Mouse (Mus musculus): ENCODE measurements at regions not wholly inside any gene's neighbourhood (a gene's known extent, or its start where the extent isn't known, plus 50 kb on each side); places are given as distances from the start of the nearest gene placed in this dataset.

DNA sequence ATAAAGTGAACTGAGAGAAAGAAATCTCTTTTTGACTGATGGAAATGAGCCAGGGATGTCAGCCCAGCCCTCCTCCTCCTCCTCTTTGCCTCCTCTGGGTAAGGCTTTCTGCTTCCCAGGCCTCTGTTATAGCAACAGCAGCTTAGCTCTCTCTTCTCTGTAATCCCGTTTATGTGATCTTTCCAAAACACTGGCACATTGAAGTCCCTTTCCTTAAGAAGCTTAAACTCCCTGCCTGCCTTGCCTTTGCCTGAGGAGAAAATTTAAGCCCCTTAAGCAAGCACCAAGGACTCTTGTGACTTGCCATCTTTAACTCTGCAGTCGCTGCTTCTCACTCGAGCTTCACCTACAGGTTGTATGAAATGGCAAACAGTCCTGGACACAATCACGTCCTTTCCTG lies 125.2 kb downstream of the 1700020N01Rik start:
- ATAC-seq (replicated peaks; ENCODE audit: low FRiP score, low TSS enrichment, poor library complexity, severe bottlenecking) = no peak

DNA sequence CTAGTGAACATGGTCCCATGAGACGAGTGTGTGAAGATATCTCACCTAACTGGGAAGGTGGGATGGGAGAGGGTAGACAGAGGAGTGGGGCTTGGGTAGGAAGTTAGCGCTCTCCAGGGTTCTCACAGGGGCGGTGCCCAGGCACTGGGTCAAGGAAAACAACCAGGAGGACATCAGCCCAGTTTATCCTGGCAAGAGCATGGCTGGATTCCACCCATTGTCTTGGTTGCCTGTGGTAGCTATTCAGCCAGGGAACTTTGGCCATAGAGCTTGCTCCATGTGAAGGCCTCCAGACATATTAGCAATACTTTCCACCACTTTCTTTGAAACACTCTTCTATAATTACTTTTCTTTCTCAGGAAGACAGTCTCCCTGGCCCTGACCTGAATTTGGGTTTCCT lies 131.4 kb downstream of the 1700020N01Rik start:
- no peak for ATAC-seq (replicated peaks; ENCODE audit: low FRiP score, low TSS enrichment, poor library complexity, severe bottlenecking)

DNA sequence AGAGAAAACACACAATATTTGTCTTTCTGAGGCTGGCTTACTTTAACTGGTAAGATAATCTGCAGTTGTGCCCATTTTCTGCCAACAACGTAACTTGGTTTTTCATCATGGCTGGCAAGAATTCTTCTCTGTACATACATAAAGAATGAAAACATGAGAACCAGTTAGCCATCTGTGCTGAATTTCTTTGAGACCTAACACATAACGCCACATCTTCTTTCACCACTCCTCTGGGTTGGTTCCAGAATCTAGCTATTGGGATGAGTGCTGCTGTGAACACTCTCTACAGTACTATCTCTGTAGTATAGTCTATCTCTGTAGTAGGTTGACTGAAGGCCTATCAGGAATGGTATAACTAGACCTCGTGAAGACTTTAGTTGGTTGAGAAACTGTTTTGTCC lies 132.1 kb downstream of the 1700020N01Rik start:
- ATAC-seq (replicated peaks; ENCODE audit: low FRiP score, low TSS enrichment, poor library complexity, severe bottlenecking) = no peak

DNA sequence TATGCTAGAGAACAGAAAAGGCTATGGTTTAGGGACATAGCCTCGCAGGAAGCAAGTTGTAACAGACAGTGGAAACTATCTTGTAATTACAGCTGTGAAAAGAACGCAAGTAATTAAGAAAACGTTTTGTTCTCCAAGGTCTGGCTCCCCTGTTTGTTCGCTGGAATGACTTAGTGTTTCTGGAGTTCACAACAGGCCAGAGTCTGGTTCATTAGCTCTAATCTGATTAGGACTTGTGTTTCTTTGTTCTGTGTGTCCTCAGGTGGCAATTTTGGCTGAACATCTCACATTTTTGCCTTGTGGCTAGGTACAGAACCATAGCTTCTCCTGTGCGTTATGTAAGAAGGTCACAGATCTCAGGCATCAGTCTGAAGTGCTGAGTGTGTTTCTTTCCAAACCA lies 141.7 kb upstream of the Sgk1 start:
- ATAC-seq (replicated peaks; ENCODE audit: low FRiP score, low TSS enrichment, poor library complexity, severe bottlenecking) = no peak

DNA sequence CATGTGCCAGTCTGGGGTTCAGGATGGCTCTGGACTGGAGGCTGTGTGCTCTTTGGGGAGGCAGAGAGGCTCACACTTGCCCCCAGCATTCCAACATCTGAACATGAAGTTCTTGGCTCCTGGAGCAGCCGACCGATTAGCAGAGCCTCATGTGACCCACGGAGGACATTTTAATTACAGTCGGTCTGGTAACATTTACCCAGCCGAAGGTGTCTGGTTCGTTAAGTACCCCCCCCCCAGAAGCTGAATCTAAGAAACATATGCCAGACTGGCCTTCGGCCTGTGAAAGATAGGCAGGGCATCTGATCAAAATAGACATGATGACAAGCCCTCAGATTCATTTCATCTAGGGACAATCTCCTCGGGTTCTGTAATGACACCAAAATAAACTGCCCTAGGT lies 140.4 kb upstream of the Sgk1 start:
- ATAC-seq (replicated peaks; ENCODE audit: low FRiP score, low TSS enrichment, poor library complexity, severe bottlenecking) = no peak

DNA sequence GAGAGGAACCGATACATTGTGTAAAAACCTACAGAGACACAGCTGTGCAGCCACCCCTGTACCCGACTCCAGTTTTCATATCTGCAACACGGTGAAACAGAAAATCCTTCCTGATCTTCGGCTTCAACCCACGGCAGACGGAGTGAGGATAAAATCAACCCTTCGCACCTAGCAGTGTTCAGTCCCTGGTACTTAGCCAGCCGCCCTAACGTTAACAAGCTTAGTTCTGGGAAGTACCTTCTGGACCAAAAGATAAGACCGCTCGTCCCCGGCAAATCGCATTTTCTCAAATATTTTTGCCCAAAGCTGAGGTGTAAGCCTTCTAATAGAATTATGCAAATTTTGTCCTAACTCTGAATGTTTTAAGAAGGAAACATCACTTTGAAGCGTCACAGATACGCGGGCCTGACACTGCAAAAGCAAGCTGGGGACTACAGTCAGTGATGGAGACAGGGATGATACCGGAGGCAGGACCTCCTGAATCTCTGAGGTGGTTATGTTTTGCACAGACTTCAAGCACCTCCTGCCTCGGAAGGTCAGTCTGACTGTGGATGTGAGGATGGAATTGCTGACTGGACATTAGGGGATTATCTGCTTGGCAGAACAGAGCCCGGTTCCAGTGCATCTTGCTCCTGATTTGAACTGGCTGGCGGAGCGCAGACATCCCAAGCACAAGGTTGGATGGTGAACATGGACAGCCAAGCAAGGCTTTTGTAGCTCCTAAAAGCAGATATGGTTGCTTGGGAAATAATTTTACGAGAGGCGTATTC lies 139.8 kb upstream of the Sgk1 start:
- no peak for ATAC-seq (replicated peaks; ENCODE audit: low FRiP score, low TSS enrichment, poor library complexity, severe bottlenecking)

DNA sequence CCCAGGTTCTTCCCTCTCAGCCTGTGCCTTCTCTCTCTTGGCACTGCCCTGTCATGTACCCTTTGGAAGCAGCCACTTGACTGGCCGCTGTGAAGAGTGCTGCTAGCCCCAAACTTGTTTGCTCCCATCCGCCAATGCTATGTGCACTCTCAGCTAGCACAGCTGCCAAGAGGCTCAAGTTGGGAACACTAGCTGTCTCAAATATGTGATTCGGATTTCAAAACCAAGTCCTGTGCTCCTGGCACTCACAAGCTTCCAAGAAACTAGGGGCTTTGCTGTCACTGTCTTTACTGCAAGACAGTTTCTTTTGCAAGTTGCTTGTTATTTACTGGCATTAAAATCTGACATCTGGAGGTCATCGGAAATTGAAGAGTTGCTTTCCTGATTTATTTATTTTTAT lies 138.6 kb upstream of the Sgk1 start:
- no peak for ATAC-seq (replicated peaks; ENCODE audit: low FRiP score, low TSS enrichment, poor library complexity, severe bottlenecking)

DNA sequence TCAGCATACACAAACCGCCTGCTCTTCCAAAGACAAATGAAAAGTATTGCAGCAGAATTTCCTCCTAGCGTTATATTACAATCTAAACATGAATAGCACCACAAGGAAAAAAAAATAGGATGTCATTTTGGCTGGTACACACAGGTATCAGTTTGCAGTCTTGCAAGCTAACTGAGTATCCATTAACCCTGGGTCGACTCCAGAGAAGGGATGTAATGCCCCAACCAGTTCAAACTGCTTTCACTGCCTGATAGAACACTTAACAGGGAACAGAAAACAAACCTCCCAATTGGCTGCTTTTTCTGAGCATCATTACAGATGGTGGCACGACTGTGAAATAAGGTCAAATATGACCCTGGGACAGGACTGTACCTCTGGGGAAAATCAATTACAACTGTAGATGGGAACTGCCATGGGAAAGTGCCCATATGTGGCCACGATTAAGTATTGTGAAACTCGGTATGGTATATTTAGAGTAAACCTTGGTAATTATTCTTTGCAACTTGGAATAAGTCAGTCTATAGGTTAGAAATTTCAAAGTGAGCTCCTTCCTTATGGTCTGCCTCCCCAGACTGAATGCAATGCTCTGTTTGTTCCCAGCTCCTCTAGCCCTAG lies 137.5 kb upstream of the Sgk1 start:
- ATAC-seq (replicated peaks; ENCODE audit: low FRiP score, low TSS enrichment, poor library complexity, severe bottlenecking) = no peak

DNA sequence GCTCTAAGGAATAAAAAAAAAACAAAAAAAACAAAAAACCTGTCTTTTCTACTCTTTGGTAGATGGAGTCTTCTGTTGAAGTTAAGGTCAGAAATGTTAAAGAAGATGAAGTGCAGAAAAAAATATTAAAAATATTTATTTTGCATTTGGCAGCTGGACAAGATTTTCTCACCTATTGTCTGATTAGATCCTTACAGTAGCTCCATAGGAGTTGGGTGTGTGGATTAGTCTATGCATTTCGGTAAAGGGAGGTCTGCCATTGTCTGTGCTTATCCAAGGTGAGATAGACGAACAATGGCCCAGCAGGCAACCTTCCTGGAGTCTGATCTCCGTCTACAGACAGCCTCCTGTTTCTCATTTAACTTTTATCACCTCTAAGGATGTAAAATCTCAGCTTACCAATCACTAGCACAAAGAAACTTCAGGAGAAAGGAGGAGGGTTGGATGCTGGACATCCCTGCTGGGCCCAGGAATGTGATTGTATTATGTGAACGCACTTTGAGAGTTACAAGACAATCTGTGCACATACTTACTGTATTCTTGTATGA lies 136.0 kb upstream of the Sgk1 start:
- no peak for ATAC-seq (replicated peaks; ENCODE audit: low FRiP score, low TSS enrichment, poor library complexity, severe bottlenecking)

DNA sequence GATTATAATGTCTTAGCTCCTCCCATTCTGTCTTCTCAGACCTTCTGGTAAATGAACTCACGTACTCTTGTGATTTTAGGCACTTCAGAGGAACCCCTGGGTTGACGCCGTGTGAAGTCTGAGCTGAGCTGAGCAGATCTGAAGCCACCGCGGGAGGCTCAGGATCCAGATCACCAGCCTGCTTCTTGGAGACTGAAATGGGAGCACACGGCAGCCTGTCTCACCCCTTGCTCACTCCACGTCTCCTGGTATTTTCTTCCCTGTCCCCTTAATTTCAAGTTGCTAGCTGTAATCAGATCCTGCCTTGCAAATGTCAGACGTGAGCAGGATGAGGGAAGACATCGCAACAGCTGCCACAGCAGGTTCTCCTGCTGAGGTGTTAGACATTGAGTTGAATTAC lies 135.3 kb upstream of the Sgk1 start:
- ATAC-seq (replicated peaks; ENCODE audit: low FRiP score, low TSS enrichment, poor library complexity, severe bottlenecking) = no peak

DNA sequence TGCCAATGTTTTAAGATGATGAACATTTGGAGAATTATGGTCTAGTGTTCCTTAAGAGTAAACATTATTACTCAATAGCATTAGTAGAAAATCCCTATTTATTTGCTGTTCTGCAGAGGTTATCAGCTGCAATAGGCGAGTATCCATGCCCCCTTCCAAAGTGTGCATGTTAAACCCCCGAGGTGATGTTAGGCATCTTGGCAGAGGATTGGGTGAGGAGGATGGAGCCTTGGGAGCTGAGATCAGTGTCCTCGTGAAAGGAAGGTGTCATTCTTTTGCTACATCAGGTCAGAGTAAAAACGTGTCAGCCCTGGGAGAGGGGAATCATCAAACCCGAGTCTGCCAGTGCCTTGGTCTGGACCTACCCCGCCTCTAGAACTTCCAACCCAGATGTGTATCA lies 130.7 kb upstream of the Sgk1 start:
- ATAC-seq (replicated peaks; ENCODE audit: low FRiP score, low TSS enrichment, poor library complexity, severe bottlenecking) = no peak

DNA sequence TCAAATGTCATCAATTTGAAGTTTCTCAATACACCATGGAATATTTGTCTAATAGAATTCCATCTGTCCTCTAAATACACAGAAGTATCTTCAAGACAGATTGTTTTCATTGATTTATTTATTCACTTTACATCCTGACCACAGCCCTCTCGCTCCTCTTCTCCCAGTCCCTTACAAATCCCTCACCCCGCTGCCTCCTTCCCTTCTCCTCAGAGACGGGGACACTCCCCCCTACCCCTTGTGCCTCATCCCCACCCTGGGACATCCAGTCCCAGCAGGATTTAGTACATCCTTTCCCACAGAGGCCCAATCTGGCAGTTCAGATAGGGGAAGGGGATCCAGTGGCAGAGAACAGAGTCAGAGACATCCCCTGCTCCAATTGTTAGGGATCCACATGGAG lies 129.6 kb upstream of the Sgk1 start:
- ATAC-seq (replicated peaks; ENCODE audit: low FRiP score, low TSS enrichment, poor library complexity, severe bottlenecking) = no peak

DNA sequence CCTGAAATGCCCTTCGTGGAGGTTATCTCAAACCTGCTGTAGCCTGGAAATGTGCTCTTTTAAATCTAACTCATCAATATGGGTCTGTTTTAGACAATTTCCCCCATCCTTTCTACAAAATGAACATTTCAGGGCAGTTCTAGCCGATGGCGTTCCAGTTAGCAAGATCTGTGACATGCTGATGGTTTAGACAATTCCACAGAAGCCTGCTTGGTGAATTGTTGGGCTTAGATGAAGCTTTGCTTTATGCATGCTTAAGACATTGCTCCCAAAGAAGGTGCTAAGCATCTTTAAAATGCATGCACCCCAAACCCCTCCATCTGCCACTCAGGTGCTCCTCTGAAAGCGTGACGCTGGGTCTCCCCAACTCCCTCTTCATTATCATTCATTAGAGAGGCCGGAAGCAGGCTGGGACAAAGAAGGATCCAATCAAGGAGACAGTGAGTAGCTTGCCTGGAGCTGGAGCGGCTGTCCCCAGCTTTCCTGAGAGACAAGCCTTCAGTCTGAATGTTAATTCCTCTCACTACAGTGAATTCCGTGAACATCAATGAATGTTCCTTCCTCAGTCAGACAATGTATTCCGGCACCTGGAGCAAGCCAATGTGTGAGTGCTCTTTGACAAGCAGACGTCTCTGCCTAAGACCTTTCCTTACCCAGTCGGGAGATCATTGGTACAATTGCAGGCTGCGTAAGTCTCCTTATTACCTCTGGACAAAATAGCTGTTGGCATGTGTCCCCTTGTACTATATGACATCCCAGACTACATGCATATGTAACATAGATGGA lies 127.0 kb upstream of the Sgk1 start:
- ATAC-seq (replicated peaks; ENCODE audit: low FRiP score, low TSS enrichment, poor library complexity, severe bottlenecking) = no peak

DNA sequence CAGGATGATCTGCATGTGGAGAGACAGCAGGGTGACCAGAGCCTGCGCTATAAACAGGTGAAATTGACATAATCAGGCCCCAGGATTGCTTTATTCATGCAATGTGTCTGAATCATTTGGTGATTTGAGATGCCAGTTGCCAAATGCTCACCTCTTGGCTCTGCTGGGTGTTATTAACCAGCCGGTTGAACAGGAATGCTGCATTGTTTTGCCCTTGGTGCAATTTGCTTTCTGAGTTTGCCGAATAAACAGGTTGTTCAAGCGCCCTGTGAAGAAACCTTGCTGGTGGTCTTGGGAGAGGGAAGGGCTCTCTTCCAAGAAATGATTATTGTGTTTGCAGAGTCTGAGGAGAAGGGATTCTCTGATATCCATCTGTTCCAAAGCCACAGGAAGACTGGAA lies 126.3 kb upstream of the Sgk1 start:
- ATAC-seq (replicated peaks; ENCODE audit: low FRiP score, low TSS enrichment, poor library complexity, severe bottlenecking) = no peak

DNA sequence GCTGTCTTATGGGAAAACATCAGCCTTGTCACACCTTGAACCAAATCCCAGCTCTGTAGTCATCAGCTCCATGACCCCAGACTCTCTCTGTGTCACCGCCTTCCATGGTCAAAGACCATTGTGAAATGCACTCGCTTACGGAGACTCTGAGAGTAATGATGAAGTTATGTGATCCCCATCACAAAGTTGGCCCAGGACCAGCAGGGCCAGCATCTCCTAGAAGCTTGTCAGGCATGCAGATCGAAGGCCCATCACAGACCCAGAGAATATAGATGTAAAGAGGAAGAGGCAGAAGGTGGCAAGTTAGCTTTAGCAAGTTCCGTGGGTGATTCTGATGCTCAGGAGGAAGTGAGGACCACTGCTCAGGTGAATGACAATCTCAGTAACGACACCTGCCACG lies 125.2 kb upstream of the Sgk1 start:
- no peak for ATAC-seq (replicated peaks; ENCODE audit: low FRiP score, low TSS enrichment, poor library complexity, severe bottlenecking)

DNA sequence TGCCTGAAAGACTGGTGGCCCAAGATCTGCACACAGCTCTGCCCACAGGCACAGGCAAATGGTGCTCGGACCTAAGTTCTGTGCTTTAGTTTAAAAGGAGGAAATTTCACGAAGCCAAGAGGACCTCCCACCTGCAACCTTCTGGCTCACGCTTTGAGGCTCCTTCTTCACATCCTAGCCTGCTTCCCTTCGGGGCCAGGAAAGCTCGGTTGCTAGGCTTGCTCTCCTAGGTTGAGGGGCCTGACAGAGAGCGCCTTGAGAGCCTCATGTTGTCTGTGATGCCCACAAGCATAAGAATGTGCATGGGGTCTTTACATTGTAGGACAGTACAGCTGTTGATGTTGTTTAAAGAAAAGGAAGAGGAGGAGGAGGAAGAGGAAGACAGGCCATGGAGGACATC lies 123.9 kb upstream of the Sgk1 start:
- ATAC-seq (replicated peaks; ENCODE audit: low FRiP score, low TSS enrichment, poor library complexity, severe bottlenecking) = no peak

DNA sequence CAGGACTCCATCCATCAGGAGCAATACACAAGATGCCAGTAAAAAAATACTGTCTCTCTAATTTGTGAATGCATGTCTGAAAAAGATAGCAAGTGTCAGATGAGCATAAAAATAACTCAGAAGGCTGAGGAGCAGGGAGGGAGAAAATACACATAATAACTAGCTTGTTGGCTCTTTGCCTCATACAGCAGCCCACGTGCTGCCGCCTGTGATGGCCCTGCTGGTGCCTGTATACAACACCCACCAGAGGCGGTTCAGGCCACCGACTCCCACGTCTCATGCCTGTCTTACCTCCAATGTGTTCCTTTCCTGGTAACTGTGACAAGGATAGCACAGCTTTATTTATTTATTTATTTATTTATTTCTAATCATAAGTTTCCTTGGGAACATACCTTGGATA lies 119.5 kb upstream of the Sgk1 start:
- no peak for ATAC-seq (replicated peaks; ENCODE audit: low FRiP score, low TSS enrichment, poor library complexity, severe bottlenecking)

DNA sequence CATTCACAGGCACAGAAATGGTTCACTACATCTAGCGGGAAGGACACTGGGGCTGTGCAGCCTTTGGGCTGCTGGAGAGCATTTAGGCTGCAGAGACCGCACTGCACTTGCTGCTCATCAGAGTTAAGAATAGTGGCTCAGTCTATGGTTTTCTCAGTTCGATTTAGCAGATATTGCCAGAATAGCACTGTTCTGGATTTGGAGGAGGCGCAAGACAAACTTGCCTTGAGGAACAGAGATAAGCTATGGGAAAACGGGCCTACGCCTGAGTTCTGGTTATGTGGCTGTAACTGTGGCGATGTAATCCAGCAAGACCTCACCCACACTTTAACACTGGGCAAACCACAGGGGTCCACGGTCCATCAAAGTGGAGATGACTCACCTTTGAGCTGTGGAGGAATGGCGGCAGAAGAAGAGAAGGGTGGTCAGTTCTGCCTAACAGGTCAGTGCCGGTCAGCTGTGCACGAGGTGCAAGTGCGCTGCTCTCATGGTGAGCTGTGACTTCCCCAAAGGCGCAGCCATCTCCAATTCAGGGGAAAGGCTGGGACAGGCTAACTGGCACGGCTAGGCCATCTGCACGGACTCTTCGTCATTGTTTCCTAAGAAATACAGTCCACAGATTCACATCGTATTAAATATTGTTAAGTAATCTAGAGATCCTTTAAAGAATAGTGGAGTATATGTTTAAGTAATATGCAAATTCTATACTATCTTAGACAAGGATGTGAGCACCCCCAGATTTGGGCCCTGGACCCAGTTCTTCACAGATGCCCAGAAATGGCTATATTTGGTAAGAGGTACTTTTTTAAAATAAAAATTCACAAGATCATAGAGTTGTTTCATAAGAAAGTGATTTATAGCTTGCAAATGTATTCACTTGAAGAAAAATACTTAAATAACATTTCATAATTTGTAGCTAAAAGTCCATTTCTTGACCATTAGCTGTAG lies 118.7 kb upstream of the Sgk1 start:
- no peak for ATAC-seq (replicated peaks; ENCODE audit: low FRiP score, low TSS enrichment, poor library complexity, severe bottlenecking)

DNA sequence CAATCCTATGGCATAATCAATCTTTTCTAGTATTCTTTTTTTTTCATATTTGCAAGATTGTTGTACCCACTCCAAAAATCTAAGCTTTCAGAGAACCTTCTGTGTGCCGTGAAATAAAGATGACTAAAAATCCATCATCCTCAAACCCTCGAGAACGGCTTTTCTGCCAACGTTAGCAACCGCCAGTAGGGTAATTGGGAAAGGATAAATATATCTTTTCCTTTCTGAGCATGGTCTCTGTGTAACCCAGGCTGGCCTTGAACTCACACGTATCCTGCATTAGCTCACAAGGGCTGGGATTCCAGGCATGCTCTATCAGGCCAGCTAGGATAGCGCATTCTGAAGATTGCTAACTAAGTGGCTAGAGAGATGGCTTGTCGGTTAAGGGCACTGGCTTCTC lies 117.9 kb upstream of the Sgk1 start:
- no peak for ATAC-seq (replicated peaks; ENCODE audit: low FRiP score, low TSS enrichment, poor library complexity, severe bottlenecking)

DNA sequence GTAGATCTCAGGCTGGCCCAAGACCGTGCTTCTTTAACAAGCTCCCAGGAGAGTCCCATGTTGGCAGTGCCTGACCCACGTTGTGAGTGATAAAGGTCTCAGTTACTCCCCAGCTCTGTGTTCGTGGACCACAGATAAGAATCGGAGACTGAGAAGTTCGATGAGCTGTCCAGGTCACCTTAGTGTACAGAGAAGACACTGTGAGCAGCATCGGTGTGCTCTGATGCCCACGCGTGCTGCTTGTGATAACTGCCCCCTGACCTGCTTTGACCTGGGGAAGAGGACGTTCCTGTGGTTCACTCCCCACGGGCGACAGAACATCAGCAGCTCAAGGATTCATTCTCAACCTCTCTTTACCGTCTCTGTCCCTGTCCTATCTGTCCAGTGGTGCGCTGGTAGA lies 117.1 kb upstream of the Sgk1 start:
- no peak for ATAC-seq (replicated peaks; ENCODE audit: low FRiP score, low TSS enrichment, poor library complexity, severe bottlenecking)

Data from megakaryocyte-erythroid progenitor cell, adult 5-6 weeks (primary cell).